Mouse (Mus musculus) spleen, postnatal 14 days (tissue): ENCODE results near the gene Sufu.

Source experiments
- DNase-seq, 2 experiments: peaks; one replicate each; pipeline ENCODE4 v3.0.0; 2021 to 2022; ENCODE audit warnings: low spot score in 2 of 2

The Sufu gene

GRCm38 (mm10) chr19:46396686-46397435 lies at the start of gene Sufu:
TSS of gene Sufu (plus strand) at chr19:46396896.
- DNase-seq, result peak; percentile 97

- no peak for DNase-seq
These were observed 49.5 kb upstream of the Sufu start for GRCm38 (mm10) chr19:46347146-46347545.

- no peak for DNase-seq
These were observed 48.6 kb upstream of the Sufu start for GRCm38 (mm10) chr19:46347936-46348668.

- DNase-seq, result peak in 1 of 2 experiments; percentile 39
These were observed 47.8 kb upstream of the Sufu start for GRCm38 (mm10) chr19:46348761-46349458.

GRCm38 (mm10) chr19:46349550-46349949 lies 47.1 kb upstream of the Sufu start:
- no peak for DNase-seq

GRCm38 (mm10) chr19:46350168-46350932 lies 46.3 kb upstream of the Sufu start, which contains the start of gene 2310034G01Rik:
TSS of gene 2310034G01Rik (minus strand) at chr19:46350302.
- no peak for DNase-seq

GRCm38 (mm10) chr19:46356701-46357138 lies 40.0 kb upstream of the Sufu start:
- peak; percentile 63 to 70 for DNase-seq

GRCm38 (mm10) chr19:46357344-46358280 lies 39.1 kb upstream of the Sufu start:
- DNase-seq, result no peak

- DNase-seq, result no peak
These were observed 38.3 kb upstream of the Sufu start for GRCm38 (mm10) chr19:46358381-46358780.

- DNase-seq, result no peak
These were observed 34.6 kb upstream of the Sufu start for GRCm38 (mm10) chr19:46362104-46362503.

- DNase-seq, result no peak
These were observed 33.2 kb upstream of the Sufu start for GRCm38 (mm10) chr19:46363294-46364009.

- no peak for DNase-seq
These were observed 28.7 kb upstream of the Sufu start for GRCm38 (mm10) chr19:46367798-46368590.

GRCm38 (mm10) chr19:46369204-46369603 lies 27.5 kb upstream of the Sufu start:
- DNase-seq, result peak in 1 of 2 experiments; percentile 27

- DNase-seq, result no peak
These were observed 22.1 kb upstream of the Sufu start for GRCm38 (mm10) chr19:46374477-46375088.

GRCm38 (mm10) chr19:46375489-46375888 lies 21.2 kb upstream of the Sufu start:
- no peak for DNase-seq

GRCm38 (mm10) chr19:46375891-46376290 lies 20.8 kb upstream of the Sufu start:
- no peak for DNase-seq

- no peak for DNase-seq
These were observed 14.4 kb upstream of the Sufu start for GRCm38 (mm10) chr19:46382275-46382674.

- no peak for DNase-seq
These were observed 6.8 kb upstream of the Sufu start for GRCm38 (mm10) chr19:46389872-46390271.
